Mouse (Mus musculus): ENCODE data around the gene Art3. TPM values are rescaled to one million over a fixed set of nuclear protein-coding genes. Genes with fewer than 3 reads are reported as not detected.

The Art3 gene
- polyA plus RNA-seq, 1 experiment from 2014 or later = 2.0 TPM

DNA sequence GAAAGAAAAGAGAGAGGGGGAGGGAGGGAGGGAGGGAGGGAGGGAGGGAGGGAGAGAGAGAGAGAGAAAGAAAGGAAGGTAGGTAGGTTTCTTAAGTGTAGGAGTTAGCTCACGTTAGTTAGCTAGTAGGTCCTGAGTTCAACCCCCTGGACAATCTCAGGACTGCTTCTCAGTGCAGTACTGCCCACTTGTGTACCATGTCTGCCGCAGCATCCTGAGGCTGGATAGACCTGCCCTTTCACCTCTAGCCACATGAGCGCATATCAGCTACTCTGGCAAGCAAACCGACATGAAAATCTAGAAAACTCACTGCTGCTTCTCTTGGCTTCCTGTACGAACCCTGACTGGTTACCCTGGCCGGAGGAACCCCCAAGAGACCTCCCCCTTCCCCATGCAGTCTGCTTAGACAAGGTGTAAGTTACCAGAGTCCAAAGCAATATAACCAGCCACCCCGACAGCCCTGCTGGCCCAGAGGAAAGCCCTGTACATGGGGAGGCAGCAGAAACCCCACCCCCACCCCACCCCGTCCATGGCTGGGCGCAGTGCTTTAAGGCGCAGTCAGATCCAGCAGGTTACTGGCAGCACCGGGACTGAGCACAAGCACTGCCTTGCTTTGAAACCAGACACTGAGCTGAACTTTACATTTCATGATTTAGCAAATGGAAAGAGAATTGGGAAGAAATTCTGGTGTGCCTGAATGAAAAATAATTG, 81.8 kb downstream of the Art3 start:
- no peaks in the 10 kb centered on the region for H3K9me3 ChIP-seq (replicated peaks)
- H3K4me1 ChIP-seq = no peaks in the 10 kb centered on the region
- DNase-seq (ENCODE audit: low spot score) = no peak
- H3K36me3 ChIP-seq = peaks cover 49% of the 10 kb centered on the region
- 89% methylated on average over 11 of the region's 11 CpGs for WGBS
- H3K27me3 ChIP-seq (ENCODE audit: low read depth, poor library complexity, severe bottlenecking) = no peaks in the 10 kb centered on the region
- H3K4me3 ChIP-seq = no peak overlapping the region
- no peak overlapping the region for H3K27ac ChIP-seq

DNA sequence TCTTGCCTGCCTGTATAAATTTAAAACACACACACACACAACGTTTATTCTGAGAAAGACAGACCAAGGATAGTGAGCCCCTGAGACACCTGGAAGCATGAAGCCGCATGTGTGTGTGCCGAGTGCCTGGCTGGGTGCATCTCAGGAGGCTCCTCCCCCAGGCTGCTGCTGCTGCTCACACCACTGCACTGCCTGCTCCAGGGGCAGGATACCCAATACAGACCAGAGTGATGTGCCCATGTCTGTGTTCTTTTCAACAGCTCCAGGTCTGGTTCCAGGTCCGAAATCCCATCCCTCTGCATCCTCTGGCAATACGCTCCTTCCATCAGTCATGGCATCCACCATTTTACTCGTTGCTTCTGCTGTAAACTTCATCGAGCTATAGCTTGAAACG, 82.4 kb downstream of the Art3 start:
- WGBS = 89% methylated on average over 8 of the region's 8 CpGs
- Histone ChIP-seq H3K27ac (no peak overlapping the region), H3K4me1 (no peaks in the 10 kb centered on the region), H3K9me3 (replicated peaks) (no peaks in the 10 kb centered on the region), H3K36me3 (peaks cover 54% of the 10 kb centered on the region), H3K4me3 (no peak overlapping the region), H3K27me3 (ENCODE audit: low read depth, poor library complexity, severe bottlenecking) (no peaks in the 10 kb centered on the region)
- DNase-seq (ENCODE audit: low spot score) = no peak

DNA sequence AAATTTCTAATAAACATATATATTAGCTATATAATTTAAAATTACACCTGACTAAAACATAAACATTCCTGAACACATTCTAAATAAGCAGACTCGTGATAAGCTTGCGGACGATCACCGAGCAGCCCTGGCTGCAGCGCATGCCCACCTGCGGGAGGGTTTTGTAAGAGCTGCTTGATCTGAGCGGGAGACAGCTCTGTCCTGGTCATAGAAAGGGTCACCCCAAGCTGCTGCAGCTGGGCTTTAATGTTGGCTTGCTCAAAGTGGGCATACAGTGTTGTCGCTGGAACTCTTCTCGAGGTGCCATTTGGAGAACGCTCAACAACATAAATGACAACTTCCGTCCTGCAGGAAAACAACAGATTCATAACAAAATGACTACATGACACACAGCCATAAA, 92.5 kb downstream of the Art3 start:
- Histone ChIP-seq H3K4me3 (no peak overlapping the region), H3K4me1 (no peaks in the 10 kb centered on the region), H3K27me3 (ENCODE audit: low read depth, poor library complexity, severe bottlenecking) (no peaks in the 10 kb centered on the region), H3K27ac (no peak overlapping the region), H3K36me3 (peaks cover 99% of the 10 kb centered on the region), H3K9me3 (replicated peaks) (no peaks in the 10 kb centered on the region)
- DNase-seq (ENCODE audit: low spot score) = no peak
- 94% methylated on average over 11 of the region's 11 CpGs for WGBS

DNA sequence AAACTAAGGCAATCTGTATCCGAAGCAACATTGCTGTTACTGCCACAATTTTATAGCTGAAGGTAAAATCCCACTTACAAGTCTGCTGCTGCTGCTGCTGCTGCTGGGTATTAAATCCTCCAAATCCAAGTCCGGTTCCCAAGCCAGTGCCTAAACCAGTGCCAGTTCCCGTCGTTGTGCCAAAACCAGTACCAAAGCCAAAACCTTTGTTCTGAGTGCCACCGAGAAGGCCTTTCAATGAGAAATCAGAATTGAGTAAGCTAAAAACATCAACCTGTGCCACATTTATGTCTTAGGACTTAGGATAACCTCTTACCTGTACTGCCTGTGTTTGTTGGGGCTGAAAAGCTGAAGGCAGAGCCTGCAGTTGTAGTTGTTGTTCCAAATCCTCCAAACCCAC, 99.1 kb downstream of the Art3 start:
- DNase-seq (ENCODE audit: low spot score) = no peak
- Histone ChIP-seq H3K27me3 (ENCODE audit: low read depth, poor library complexity, severe bottlenecking) (no peaks in the 10 kb centered on the region), H3K4me1 (peaks cover 13% of the 10 kb centered on the region), H3K27ac (no peak overlapping the region), H3K4me3 (no peak overlapping the region), H3K9me3 (replicated peaks) (no peaks in the 10 kb centered on the region), H3K36me3 (peaks cover 52% of the 10 kb centered on the region)
- WGBS = 95% methylated on average over 5 of the region's 5 CpGs

DNA sequence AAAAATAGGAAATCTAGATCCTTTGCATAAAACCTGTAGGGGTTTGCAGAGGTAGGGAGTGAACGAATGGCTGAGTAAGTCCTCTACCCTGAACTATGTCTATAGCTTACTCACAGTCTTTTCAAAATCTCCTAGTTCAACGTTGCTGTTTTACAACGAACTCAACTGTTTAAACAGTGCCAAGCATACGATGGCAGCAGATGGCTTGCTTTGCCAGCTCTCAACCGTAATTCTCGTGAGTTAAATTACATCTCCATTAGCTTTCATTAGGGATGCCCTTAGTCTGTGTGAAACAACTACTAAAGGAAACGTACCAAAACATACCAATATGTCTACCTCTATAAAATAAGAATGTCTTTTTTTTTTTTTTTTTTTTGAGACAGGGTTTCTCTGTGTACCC, 100.0 kb downstream of the Art3 start:
- Histone ChIP-seq H3K4me1 (peaks cover 13% of the 10 kb centered on the region), H3K27ac (no peak overlapping the region), H3K9me3 (replicated peaks) (no peaks in the 10 kb centered on the region), H3K36me3 (peaks cover 43% of the 10 kb centered on the region), H3K4me3 (no peak overlapping the region), H3K27me3 (ENCODE audit: low read depth, poor library complexity, severe bottlenecking) (no peaks in the 10 kb centered on the region)
- DNase-seq (ENCODE audit: low spot score) = no peak
- 88% methylated on average over 7 of the region's 7 CpGs for WGBS

DNA sequence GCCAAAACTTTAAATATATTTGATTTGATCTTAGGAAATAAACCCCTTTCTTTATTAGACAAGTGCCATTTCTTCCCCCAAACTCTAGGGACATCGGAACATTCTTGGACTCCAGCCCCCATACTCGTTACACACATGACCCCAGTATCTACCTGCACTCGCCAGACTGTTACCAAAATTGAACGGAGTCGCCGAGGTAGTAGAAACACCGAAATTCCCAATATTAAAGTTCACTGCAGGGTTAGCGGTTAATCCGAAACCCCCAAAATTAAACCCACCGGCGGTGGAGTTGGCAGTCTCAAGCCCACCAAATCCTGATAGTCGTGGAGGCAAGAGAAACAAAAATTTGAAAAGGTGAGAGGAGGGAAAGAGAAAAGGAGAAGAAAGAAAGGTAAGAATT, 102.4 kb downstream of the Art3 start:
- Histone ChIP-seq H3K9me3 (replicated peaks) (no peaks in the 10 kb centered on the region), H3K27ac (peak overlapping the region; percentile 97), H3K4me1 (peaks cover 13% of the 10 kb centered on the region), H3K27me3 (ENCODE audit: low read depth, poor library complexity, severe bottlenecking) (no peaks in the 10 kb centered on the region), H3K36me3 (peaks cover 18% of the 10 kb centered on the region), H3K4me3 (peak overlapping the region; percentile 99)
- under 1% methylated on average over 12 of the region's 12 CpGs for WGBS
- peak; percentile 37 for DNase-seq (ENCODE audit: low spot score)

DNA sequence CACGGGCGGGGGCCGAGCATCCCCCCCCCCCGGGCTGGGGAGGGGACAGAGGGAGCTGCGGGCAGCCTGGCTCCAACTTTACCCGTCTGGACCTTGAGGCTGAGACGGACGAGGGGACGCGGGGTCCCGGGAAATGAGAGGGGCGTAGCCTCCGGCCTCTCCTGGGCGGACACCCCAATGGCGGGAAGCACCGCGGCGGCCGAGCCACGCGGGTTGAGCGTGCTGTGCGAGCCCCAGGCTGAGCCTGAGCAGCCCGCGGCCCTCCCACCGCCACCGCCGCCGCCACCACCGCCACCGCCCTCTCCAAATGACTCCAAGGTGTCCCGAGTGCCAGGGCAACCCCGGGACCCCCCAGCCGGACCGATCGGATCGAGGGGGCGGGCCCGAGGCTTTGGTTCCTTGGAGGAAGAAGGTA, 103.0 kb downstream of the Art3 start:
- H3K4me1 ChIP-seq = peaks cover 13% of the 10 kb centered on the region
- H3K9me3 ChIP-seq (replicated peaks) = no peaks in the 10 kb centered on the region
- no peaks in the 10 kb centered on the region for H3K27me3 ChIP-seq (ENCODE audit: low read depth, poor library complexity, severe bottlenecking)
- under 1% methylated on average over 34 of the region's 39 CpGs for WGBS
- H3K4me3 ChIP-seq = peak overlapping the region; percentile 99
- DNase-seq (ENCODE audit: low spot score) = no peak
- H3K36me3 ChIP-seq = peaks cover 13% of the 10 kb centered on the region
- H3K27ac ChIP-seq = peak overlapping the region; percentile 97

DNA sequence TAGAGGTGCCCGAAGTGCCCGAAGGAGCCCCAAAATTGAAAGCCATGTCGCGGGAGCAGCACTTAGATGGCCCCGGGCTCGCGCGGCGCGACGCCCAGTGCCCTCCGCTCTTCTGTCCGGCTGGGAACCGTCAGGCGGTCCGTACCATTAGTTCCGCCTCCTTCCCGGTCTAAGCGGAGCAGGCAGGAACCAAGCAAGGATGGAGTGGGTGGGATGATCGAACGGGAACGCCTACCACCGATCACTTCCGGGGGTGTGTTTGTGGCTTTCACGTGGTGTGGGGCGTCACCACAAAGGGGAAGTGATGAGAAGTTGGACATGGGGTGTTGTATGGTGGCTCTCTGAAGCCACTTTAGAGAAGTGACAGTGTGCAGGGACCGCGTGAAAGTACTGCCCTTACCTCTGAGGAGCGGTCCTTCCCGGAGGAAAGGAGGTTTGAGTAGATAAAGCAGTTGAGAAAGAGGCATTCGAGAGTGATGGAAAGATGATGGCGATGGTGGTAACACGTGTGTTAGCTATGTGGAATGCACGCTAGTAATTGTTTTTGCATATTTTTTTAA, 103.5 kb downstream of the Art3 start, which contains the start of gene Nup54:
Gene Nup54 (minus strand): TSS at position 195 of the 560 bp plus-strand sequence.
- peaks cover 11% of the 10 kb centered on the region for H3K36me3 ChIP-seq
- DNase-seq (ENCODE audit: low spot score) = peak; percentile 96
- H3K27ac ChIP-seq = peak within 1 kb of the TSS; percentile 97
- H3K9me3 ChIP-seq (replicated peaks) = no peaks in the 10 kb centered on the region
- 1% methylated on average over 34 of the region's 34 CpGs for WGBS
- H3K27me3 ChIP-seq (ENCODE audit: low read depth, poor library complexity, severe bottlenecking) = no peaks in the 10 kb centered on the region
- peaks cover 13% of the 10 kb centered on the region for H3K4me1 ChIP-seq
- H3K4me3 ChIP-seq = peak within 1 kb of the TSS; percentile 99

DNA sequence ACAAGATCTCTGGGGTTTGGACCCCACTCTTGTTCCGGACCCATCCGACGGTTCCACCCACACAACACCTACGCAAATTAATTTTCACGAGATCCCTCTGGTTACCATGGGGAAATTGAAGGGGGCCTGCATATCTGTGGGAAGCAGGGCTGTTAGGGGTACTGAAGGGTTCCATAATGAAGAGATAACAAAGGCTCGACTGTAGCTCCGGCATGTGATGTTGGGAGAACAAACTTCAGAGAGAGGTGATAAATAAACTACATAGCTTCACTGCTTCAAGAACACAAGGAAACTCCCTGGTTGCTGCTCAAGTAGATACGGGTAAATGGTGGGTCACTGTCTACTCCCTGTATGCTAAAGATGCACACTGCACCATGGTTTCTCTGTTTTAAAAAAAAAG, 106.9 kb downstream of the Art3 start:
- Histone ChIP-seq H3K4me1 (peaks cover 7% of the 10 kb centered on the region), H3K36me3 (0 out of 2 replicates have a peak, but pooled peaks cover under 1% of the 10 kb centered on the region), H3K27me3 (ENCODE audit: low read depth, poor library complexity, severe bottlenecking) (no peaks in the 10 kb centered on the region), H3K27ac (no peak overlapping the region), H3K9me3 (replicated peaks) (no peaks in the 10 kb centered on the region), H3K4me3 (no peak overlapping the region)
- DNase-seq (ENCODE audit: low spot score) = no peak
- 87% methylated on average over 8 of the region's 8 CpGs for WGBS

DNA sequence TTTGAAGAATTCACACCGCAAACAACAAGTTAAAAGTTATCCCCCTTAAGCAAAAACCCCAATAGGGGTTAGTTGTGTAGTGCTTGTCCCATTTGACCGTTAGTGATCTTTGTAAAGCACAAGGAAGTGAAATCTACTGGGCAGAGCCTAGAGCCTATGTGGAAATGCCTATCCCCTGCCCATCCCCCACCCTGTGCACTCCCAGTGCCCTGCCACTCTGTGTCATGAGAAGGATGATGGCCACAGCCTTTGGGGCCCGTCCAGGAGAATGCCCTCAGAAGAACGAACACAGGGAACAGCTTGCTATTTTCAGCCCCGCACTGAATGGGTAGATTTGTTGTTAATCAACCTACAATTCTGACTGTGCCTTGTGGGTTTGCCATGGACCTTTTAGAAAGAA, 109.9 kb downstream of the Art3 start:
- WGBS = 71% methylated on average over 5 of the region's 5 CpGs

DNA sequence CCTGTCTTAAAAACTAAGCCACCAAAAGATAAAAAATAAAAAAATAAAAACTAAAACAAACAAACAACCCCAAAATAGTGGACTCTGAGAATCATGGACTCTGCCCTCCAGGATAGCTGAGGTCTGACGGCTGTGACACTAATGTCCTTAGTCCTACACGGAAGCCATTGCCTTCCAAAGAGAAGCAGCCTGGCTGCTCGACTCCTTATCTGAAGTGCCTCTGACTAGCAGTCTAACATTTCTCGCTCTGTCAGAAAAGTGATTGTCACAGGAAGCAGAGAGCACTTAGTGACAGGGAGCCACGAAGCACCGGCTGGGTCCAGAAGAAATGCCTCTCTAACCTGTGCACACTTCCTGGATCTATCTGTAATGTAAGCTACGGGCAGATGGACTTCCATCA, 111.3 kb downstream of the Art3 start:
- H3K27me3 ChIP-seq (ENCODE audit: low read depth, poor library complexity, severe bottlenecking) = no peaks in the 10 kb centered on the region
- H3K4me3 ChIP-seq = no peak overlapping the region
- H3K36me3 ChIP-seq = peaks cover 33% of the 10 kb centered on the region
- no peak for DNase-seq (ENCODE audit: low spot score)
- no peaks in the 10 kb centered on the region for H3K9me3 ChIP-seq (replicated peaks)
- no peaks in the 10 kb centered on the region for H3K4me1 ChIP-seq
- 87% methylated on average over 7 of the region's 7 CpGs for WGBS
- no peak overlapping the region for H3K27ac ChIP-seq

More for the DNA sequence above, 109.9 kb downstream of the Art3 start:
- no peaks in the 10 kb centered on the region for H3K9me3 ChIP-seq (replicated peaks)
- no peaks in the 10 kb centered on the region for H3K4me1 ChIP-seq
- H3K27ac ChIP-seq = no peak overlapping the region
- peaks cover 19% of the 10 kb centered on the region for H3K36me3 ChIP-seq
- no peak for DNase-seq (ENCODE audit: low spot score)
- H3K27me3 ChIP-seq (ENCODE audit: low read depth, poor library complexity, severe bottlenecking) = no peaks in the 10 kb centered on the region
- no peak overlapping the region for H3K4me3 ChIP-seq

DNA sequence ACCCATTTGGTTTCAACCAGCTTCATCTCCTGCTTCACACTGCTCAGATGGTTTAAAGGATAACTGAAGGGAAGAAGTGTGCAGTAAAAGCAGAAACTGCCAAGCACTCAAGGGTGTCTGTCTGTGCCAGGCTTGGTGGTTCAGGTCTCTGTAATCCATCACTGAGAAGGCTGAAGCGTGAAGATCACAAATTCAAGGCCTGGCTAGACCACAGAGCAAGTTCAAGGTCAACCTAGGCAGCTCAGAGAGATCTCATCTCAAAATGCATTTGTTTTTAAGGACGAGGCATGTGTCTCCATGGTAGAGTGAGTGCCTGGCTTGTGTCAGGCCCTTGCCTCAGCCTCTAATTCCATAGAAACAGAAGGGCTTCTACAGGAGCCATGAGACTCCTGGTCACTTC, 113.4 kb downstream of the Art3 start:
- H3K4me3 ChIP-seq = no peak overlapping the region
- H3K4me1 ChIP-seq = no peaks in the 10 kb centered on the region
- H3K27ac ChIP-seq = no peak overlapping the region
- peaks cover 54% of the 10 kb centered on the region for H3K36me3 ChIP-seq
- no peak for DNase-seq (ENCODE audit: low spot score)
- WGBS = 81% methylated on average over 2 of the region's 2 CpGs
- no peaks in the 10 kb centered on the region for H3K9me3 ChIP-seq (replicated peaks)
- H3K27me3 ChIP-seq (ENCODE audit: low read depth, poor library complexity, severe bottlenecking) = no peaks in the 10 kb centered on the region

DNA sequence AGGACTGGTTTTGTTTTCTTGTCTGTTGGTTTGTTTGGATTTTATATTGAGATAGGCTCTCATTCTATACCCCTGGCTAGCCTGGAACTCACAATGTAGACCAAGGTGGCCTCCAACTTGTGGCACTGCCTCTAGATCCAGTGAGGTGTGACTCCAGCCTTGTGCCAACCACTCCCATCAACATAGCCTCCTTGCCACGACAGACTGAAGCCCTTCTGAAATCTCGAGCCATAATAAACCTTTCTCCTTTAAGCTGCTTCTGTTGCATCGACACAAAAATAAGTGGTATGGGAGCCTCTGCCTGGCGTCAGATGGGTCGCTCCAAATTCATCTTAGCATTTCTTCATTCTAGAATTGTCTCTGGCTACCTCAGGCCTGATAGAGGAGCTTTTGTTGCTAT, 115.1 kb downstream of the Art3 start:
- Histone ChIP-seq H3K4me3 (no peak overlapping the region), H3K9me3 (replicated peaks) (no peaks in the 10 kb centered on the region), H3K36me3 (peaks cover 67% of the 10 kb centered on the region), H3K27ac (no peak overlapping the region), H3K27me3 (ENCODE audit: low read depth, poor library complexity, severe bottlenecking) (no peaks in the 10 kb centered on the region), H3K4me1 (no peaks in the 10 kb centered on the region)
- WGBS = 96% methylated on average over 5 of the region's 5 CpGs
- no peak for DNase-seq (ENCODE audit: low spot score)
